Comparison of ENCODE assay signal across 8 mouse cellular contexts in the genomic region with DNA sequence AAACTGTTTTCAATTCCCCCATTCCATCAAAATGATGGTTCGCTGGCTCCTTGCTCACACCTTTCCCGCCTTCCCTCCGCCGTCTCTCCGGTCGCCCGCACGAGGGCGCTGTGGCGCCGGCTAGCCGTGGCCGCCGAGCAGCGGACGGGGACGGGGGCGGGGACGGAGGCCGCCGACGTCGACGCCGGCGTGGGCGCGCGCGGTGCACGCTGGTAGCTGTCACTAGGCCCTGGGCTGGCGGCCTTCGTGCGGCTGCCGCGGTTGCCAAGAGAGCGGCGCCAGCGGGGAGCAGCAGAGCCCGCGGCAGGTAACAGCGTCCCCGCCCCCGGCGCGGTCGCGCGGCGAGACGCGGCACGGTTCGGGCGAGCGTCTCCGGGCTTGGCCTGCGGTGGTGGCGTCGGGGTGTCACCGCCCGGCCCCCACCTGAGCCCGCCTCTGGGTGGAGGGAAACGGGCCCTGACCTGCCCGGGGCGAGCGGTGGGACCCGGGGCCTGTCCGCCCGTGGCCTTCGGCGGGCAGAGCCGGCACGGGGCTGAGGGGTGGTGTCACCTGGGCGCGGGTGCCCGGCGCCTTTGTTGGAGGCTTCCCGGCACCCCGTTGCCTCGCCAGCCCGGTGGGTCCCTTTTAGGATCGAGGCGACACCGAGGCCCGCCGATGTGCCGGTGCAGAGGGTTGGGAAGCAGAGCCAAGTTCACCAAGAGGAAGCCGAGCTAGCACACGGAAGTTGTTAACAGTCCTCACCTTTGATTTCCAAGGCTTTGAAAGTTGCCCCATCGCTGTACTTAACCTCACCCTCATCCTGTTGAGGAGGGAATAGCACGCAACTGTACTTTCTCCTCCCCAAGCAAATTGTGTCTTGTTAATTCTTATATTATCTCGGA. TPM values are rescaled to one million over a fixed set of nuclear protein-coding genes. Genes with fewer than 3 reads are reported as not detected.
DNase-seq lines count a peak whose midpoint lies in the region; TF ChIP-seq lines count a peak whose summit lies in the region.

Gene Dop1a, plus strand, starts transcription at position 165 of the 881 bp plus-strand sequence.

- H3K4me3 ChIP-seq in cortical plate, adult 2 months (ENCODE audit: insufficient read depth, low read length) = peak within 1 kb of the TSS; percentile 92

- intact Hi-C loops in left cerebral cortex, postnatal 14 days (cut with DNase I) = loop anchor here (2.0 kb wide), 1 partner anchor 106 kb away; no protein-coding TSS in a partner anchor

- peak; percentile 57 for TF ChIP-seq CTCF in cortical plate, adult 2 months (IDR thresholded peaks at IDR 0.05; ENCODE audit: extremely low read depth, insufficient read depth, low read length)

- DNase-seq in adipocyte (ENCODE audit: low spot score) = peak; percentile 87
- peak; percentile 79 to 89 for DNase-seq in gastrocnemius, adult 8-10 months (ENCODE audit: low spot score in 2 of 2)
- peak; percentile 94 for DNase-seq in induced T-regulatory cell, adult 2 months (ENCODE audit: low read depth)
- DNase-seq in left cerebral cortex, postnatal 14 days (ENCODE audit: low spot score in 2 of 2) = peak; percentile 90 to 92
- DNase-seq in mesoderm, embryonic 11.5 days (ENCODE audit: low read depth, low spot score) = peak; percentile 93
- DNase-seq in right cerebral cortex, postnatal 36 days (ENCODE audit: low spot score in 2 of 2) = peak; percentile 81 to 84
- peak; percentile 87 for DNase-seq in yolk sac, embryonic 10.5 days (ENCODE audit: low spot score)

- peak within 1 kb of the TSS; percentile 94 for H3K27ac ChIP-seq in cortical plate, adult 2 months (ENCODE audit: insufficient read depth, low read length)

- peak; percentile 56; the same call in 1 of the 2 replicates for TF ChIP-seq POLR2A in cortical plate, adult 2 months (IDR thresholded peaks at IDR 0.05; ENCODE audit: extremely low read depth, insufficient read depth, low read length)

- peaks cover 2% of the 10 kb centered on the region; the same call in 1 of the 2 replicates for H3K4me1 ChIP-seq in cortical plate, adult 2 months (ENCODE audit: control insufficient read depth, insufficient read depth, low read length)

RNA-seq across cellular contexts. Expression of gene Dop1a, which starts in this region (rescaled TPM):
- 37.6 and 41.4 TPM in 2 replicates for polyA plus RNA-seq in cortical plate, adult 2 months (2012; rRNA removed)
- 10 to 100 TPM in 2 of 4 experiments, 1 to 10 TPM in 2; 8.0 to 11.6 (median 10.0) TPM for total RNA-seq in gastrocnemius, adult 8-10 months (2022)
- total RNA-seq in left cerebral cortex, postnatal 14 days (2021) = 10 to 100 TPM; 51.3 to 58.1 TPM

Comparison
In these comparisons a context has a peak if more than half of its experiments do, and no peak if none do; other contexts are left out.
1. Peak in every context shown above with its lines: DNase-seq, H3K4me3 ChIP-seq and H3K27ac ChIP-seq.
2. RNA of gene Dop1a (total RNA-seq): 51.3 to 58.1 TPM in left cerebral cortex, postnatal 14 days; 8.0 to 11.6 TPM in gastrocnemius, adult 8-10 months; every median in the first group is over 4 times any median in the second.